ENCODE assay signal across 10 mouse cellular contexts in genomic region chr9:100359934-100360716, GRCm38 (mm10).
A peak's percentile ranks its signal among the peaks of the same experiment; 100 is the strongest.
DNase-seq lines count a peak whose midpoint lies in the region; ATAC-seq lines count a peak whose summit lies in the region.
"Had no signal": no experiment of that assay in that cellular context is flagged by ENCODE, and none has a peak within 500 bp of the region (broad histone marks: within the 10 kb centered on the region; RNA-seq: fewer than 3 reads in every experiment).

No protein-coding gene starts in this region.

- H3K9ac ChIP-seq in midbrain, embryonic 11.5 days (ENCODE audit: low read length): no peak overlapping the region
- no peak overlapping the region for H3K9ac ChIP-seq in midbrain, embryonic 16.5 days (ENCODE audit: low read depth, low read length)
- H3K9ac ChIP-seq: heart, embryonic 15.5 days had no signal

- H3K27me3 ChIP-seq in midbrain, embryonic 11.5 days (ENCODE audit: control insufficient read depth, insufficient read depth, low read length): peaks cover 10% of the 10 kb centered on the region; the same call in 1 of the 2 replicates
- H3K27me3 ChIP-seq in midbrain, embryonic 16.5 days (ENCODE audit: control insufficient read depth, insufficient read depth, low read depth, low read length): peaks cover 5% of the 10 kb centered on the region
- H3K27me3 ChIP-seq in embryonic facial prominence, embryonic 10.5 days (replicated peaks; ENCODE audit: low read depth, poor library complexity, severe bottlenecking): peaks cover 28% of the 10 kb centered on the region; the same call in 1 of the 2 replicates
- H3K27me3 ChIP-seq: heart, embryonic 15.5 days had no signal

- no peak overlapping the region for H3K27ac ChIP-seq in midbrain, embryonic 11.5 days (ENCODE audit: low read depth, low read length)
- H3K27ac ChIP-seq in midbrain, embryonic 16.5 days (ENCODE audit: low read length): no peak overlapping the region
- H3K27ac ChIP-seq in embryonic facial prominence, embryonic 10.5 days (replicated peaks): no peak overlapping the region
- H3K27ac ChIP-seq: heart, embryonic 15.5 days had no signal

- WGBS in midbrain, embryonic 11.5 days: 66% methylated on average over 9 of the region's 9 CpGs
- WGBS in midbrain, embryonic 16.5 days: 65% methylated on average over 9 of the region's 9 CpGs
- WGBS in embryonic facial prominence, embryonic 10.5 days: 67% methylated on average over 9 of the region's 9 CpGs

- H3K4me1 ChIP-seq in midbrain, embryonic 11.5 days (ENCODE audit: control insufficient read depth, insufficient read depth, low read length): peaks cover 5% of the 10 kb centered on the region
- 0 out of 2 replicates have a peak, but pooled peaks cover 2% of the 10 kb centered on the region for H3K4me1 ChIP-seq in midbrain, embryonic 16.5 days (ENCODE audit: control insufficient read depth, insufficient read depth, low read length)
- no peaks in the 10 kb centered on the region; the same call in 1 of the 2 replicates for H3K4me1 ChIP-seq in embryonic facial prominence, embryonic 10.5 days

- ATAC-seq in midbrain, embryonic 11.5 days (ENCODE audit: low FRiP score): peak; percentile 66
- no peak for ATAC-seq in midbrain, embryonic 16.5 days

- H3K36me3 ChIP-seq in midbrain, embryonic 11.5 days (ENCODE audit: control insufficient read depth, insufficient read depth, low read length): no peaks in the 10 kb centered on the region
- no peaks in the 10 kb centered on the region for H3K36me3 ChIP-seq in midbrain, embryonic 16.5 days (ENCODE audit: control insufficient read depth, insufficient read depth, low read length)
- no peaks in the 10 kb centered on the region for H3K36me3 ChIP-seq in embryonic facial prominence, embryonic 10.5 days (replicated peaks)
- H3K36me3 ChIP-seq: heart, embryonic 15.5 days had no signal

- no peaks in the 10 kb centered on the region for H3K9me3 ChIP-seq in midbrain, embryonic 11.5 days (ENCODE audit: control insufficient read depth, low read length)
- no peaks in the 10 kb centered on the region for H3K9me3 ChIP-seq in midbrain, embryonic 16.5 days (replicated peaks; ENCODE audit: control insufficient read depth, low read length, poor library complexity, severe bottlenecking)
- no peaks in the 10 kb centered on the region for H3K9me3 ChIP-seq in embryonic facial prominence, embryonic 10.5 days
- H3K9me3 ChIP-seq: heart, embryonic 15.5 days had no signal

- DNase-seq in cerebellum, postnatal 10 days: peak; percentile 45 to 54
- DNase-seq in cerebellum, postnatal 4 days (ENCODE audit: low spot score in 2 of 2): no peak
- peak; percentile 92 for DNase-seq in midbrain, embryonic 11.5 days (ENCODE audit: low spot score, missing footprints)
- DNase-seq in embryonic facial prominence, embryonic 10.5 days (ENCODE audit: low spot score): peak; percentile 59
- DNase-seq in lung, postnatal 10 days: peak; percentile 59
- no peak for DNase-seq in frontal cortex, postnatal 10 days (ENCODE audit: low spot score in 2 of 2)
- DNase-seq in left cerebral cortex, adult 8-10 months (ENCODE audit: low spot score in 2 of 2): no peak

- no peak overlapping the region for H3K4me2 ChIP-seq in midbrain, embryonic 11.5 days
- H3K4me2 ChIP-seq in midbrain, embryonic 16.5 days (ENCODE audit: low read length): no peak overlapping the region
- H3K4me2 ChIP-seq: heart, embryonic 15.5 days had no signal

- no peak overlapping the region for H3K4me3 ChIP-seq in midbrain, embryonic 11.5 days (ENCODE audit: low read depth, low read length)
- no peak overlapping the region for H3K4me3 ChIP-seq in midbrain, embryonic 16.5 days (ENCODE audit: low read depth, low read length)
- H3K4me3 ChIP-seq in embryonic facial prominence, embryonic 10.5 days: no peak overlapping the region
- H3K4me3 ChIP-seq: heart, embryonic 15.5 days; myocyte had no signal

Comparison
In these comparisons a context has a peak if more than half of its experiments do, and no peak if none do; other contexts are left out.
1. DNase-seq: peak in cerebellum, postnatal 10 days (2 of 2), midbrain, embryonic 11.5 days (single experiment), embryonic facial prominence, embryonic 10.5 days (single experiment) and lung, postnatal 10 days (single experiment); none in cerebellum, postnatal 4 days (0 of 2), frontal cortex, postnatal 10 days (0 of 2) and left cerebral cortex, adult 8-10 months (0 of 2).